ENCODE assay signal across 14 mouse cellular contexts in the genomic region with DNA sequence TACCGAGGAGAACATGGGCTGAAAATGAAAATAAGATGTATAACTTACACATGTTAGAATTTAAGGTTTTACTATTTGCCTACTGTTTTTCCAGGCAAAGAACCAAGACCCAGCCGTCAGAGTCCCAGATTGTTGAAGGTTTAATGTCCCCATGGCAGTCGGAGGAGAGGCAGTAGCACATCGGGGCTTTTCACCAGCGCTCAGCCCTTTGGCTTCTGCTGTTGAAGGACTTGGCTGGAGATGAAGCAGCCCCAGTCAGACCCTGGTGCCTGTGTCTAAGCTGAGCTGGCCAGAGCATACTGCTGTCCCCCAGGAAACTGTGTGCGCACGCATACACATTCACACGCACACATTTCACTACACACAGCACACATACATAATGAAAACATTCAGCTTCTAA.
A peak's percentile ranks its signal among the peaks of the same experiment; 100 is the strongest.
DNase-seq lines count a peak whose midpoint lies in the region; ATAC-seq and TF ChIP-seq lines count a peak whose summit lies in the region.
"Had no signal": no experiment of that assay in that cellular context is flagged by ENCODE, and none has a peak within 500 bp of the region (broad histone marks: within the 10 kb centered on the region; RNA-seq: fewer than 3 reads in every experiment).

No protein-coding gene starts in this region.

- peak; percentile 72; the same call in 1 of the 2 replicates for ATAC-seq in hindbrain, postnatal 0 days
- ATAC-seq in hindbrain, embryonic 12.5 days (ENCODE audit: low FRiP score) = no peak
- ATAC-seq in lung, embryonic 14.5 days (ENCODE audit: insufficient read depth) = 0 out of 2 replicates have a peak, but pooled peaks have one; percentile 41
- ATAC-seq in embryonic facial prominence, embryonic 15.5 days (ENCODE audit: insufficient number of reproducible peaks, low FRiP score, low TSS enrichment, low read depth) = no peak

- no peak overlapping the region for H3K9ac ChIP-seq in hindbrain, postnatal 0 days (replicated peaks; ENCODE audit: low read length)
- no peak overlapping the region for H3K9ac ChIP-seq in hindbrain, embryonic 12.5 days
- H3K9ac ChIP-seq in lung, embryonic 14.5 days = no peak overlapping the region
- H3K9ac ChIP-seq in embryonic facial prominence, embryonic 15.5 days = no peak overlapping the region
- H3K9ac ChIP-seq: liver, embryonic 15.5 days had no signal

- no peak for TF ChIP-seq CTCF in hindbrain, postnatal 0 days (IDR thresholded peaks at IDR 0.05; ENCODE audit: low read depth)
- no peak for TF ChIP-seq CTCF in lung, embryonic 14.5 days (IDR thresholded peaks at IDR 0.05; ENCODE audit: low read depth)
- no peak for TF ChIP-seq CTCF in lung, adult 2 months (IDR thresholded peaks at IDR 0.05; ENCODE audit: insufficient read depth, low read length)

- H3K27me3 ChIP-seq in hindbrain, postnatal 0 days (ENCODE audit: insufficient read depth, low read length) = no peaks in the 10 kb centered on the region
- no peaks in the 10 kb centered on the region for H3K27me3 ChIP-seq in hindbrain, embryonic 12.5 days
- no peaks in the 10 kb centered on the region for H3K27me3 ChIP-seq in lung, embryonic 14.5 days (ENCODE audit: insufficient read depth, low read length)
- no peaks in the 10 kb centered on the region for H3K27me3 ChIP-seq in embryonic facial prominence, embryonic 15.5 days
- H3K27me3 ChIP-seq: CH12.LX; liver, embryonic 15.5 days had no signal

- H3K4me2 ChIP-seq in hindbrain, postnatal 0 days (ENCODE audit: low read depth, low read length) = no peak overlapping the region
- no peak overlapping the region for H3K4me2 ChIP-seq in hindbrain, embryonic 12.5 days (replicated peaks)
- H3K4me2 ChIP-seq in lung, embryonic 14.5 days = no peak overlapping the region
- no peak overlapping the region for H3K4me2 ChIP-seq in embryonic facial prominence, embryonic 15.5 days (replicated peaks)
- H3K4me2 ChIP-seq: liver, embryonic 15.5 days had no signal

- H3K4me1 ChIP-seq in hindbrain, postnatal 0 days (ENCODE audit: insufficient read depth, low read length) = no peaks in the 10 kb centered on the region
- 0 out of 2 replicates have a peak, but pooled peaks cover 3% of the 10 kb centered on the region for H3K4me1 ChIP-seq in hindbrain, embryonic 12.5 days
- H3K4me1 ChIP-seq in lung, embryonic 14.5 days (ENCODE audit: insufficient read depth) = 0 out of 2 replicates have a peak, but pooled peaks cover 4% of the 10 kb centered on the region
- no peaks in the 10 kb centered on the region; the same call in 1 of the 2 replicates for H3K4me1 ChIP-seq in lung, adult 2 months (ENCODE audit: control insufficient read depth, insufficient read depth, low read length)
- H3K4me1 ChIP-seq in embryonic facial prominence, embryonic 15.5 days = peaks cover 28% of the 10 kb centered on the region

- H3K36me3 ChIP-seq in hindbrain, postnatal 0 days (ENCODE audit: insufficient read depth, low read length) = no peaks in the 10 kb centered on the region
- no peaks in the 10 kb centered on the region for H3K36me3 ChIP-seq in hindbrain, embryonic 12.5 days
- no peaks in the 10 kb centered on the region for H3K36me3 ChIP-seq in lung, embryonic 14.5 days (ENCODE audit: insufficient read depth)
- H3K36me3 ChIP-seq in embryonic facial prominence, embryonic 15.5 days = no peaks in the 10 kb centered on the region
- H3K36me3 ChIP-seq: liver, embryonic 15.5 days had no signal

- TF ChIP-seq POLR2A in lung, adult 2 months (IDR thresholded peaks at IDR 0.05; ENCODE audit: borderline replicate concordance, extremely low read depth, low read depth, low read length) = no peak

- H3K27ac ChIP-seq in hindbrain, postnatal 0 days = no peak overlapping the region
- H3K27ac ChIP-seq in hindbrain, embryonic 12.5 days = no peak overlapping the region
- H3K27ac ChIP-seq in lung, embryonic 14.5 days (ENCODE audit: low read depth) = no peak overlapping the region
- H3K27ac ChIP-seq in embryonic facial prominence, embryonic 15.5 days (replicated peaks) = peak overlapping the region; percentile 69
- H3K27ac ChIP-seq: liver, embryonic 15.5 days; stomach, postnatal 0 days had no signal

- no peaks in the 10 kb centered on the region for H3K9me3 ChIP-seq in hindbrain, postnatal 0 days (ENCODE audit: low read length)
- H3K9me3 ChIP-seq in hindbrain, embryonic 12.5 days (replicated peaks) = no peaks in the 10 kb centered on the region
- no peaks in the 10 kb centered on the region for H3K9me3 ChIP-seq in lung, embryonic 14.5 days (ENCODE audit: low read depth, low read length)
- no peaks in the 10 kb centered on the region for H3K9me3 ChIP-seq in embryonic facial prominence, embryonic 15.5 days (replicated peaks)
- H3K9me3 ChIP-seq: liver, embryonic 15.5 days had no signal

- peak; percentile 43 to 44 for DNase-seq in cerebellum, postnatal 14 days
- no peak for DNase-seq in cerebellum, adult 9-11 months
- peak; percentile 58 for DNase-seq in hindbrain, postnatal 0 days (ENCODE audit: low spot score)
- peak; percentile 58 for DNase-seq in lung, embryonic 14.5 days
- DNase-seq in lung, adult 2 months = no peak
- no peak for DNase-seq in spleen, postnatal 36 days (ENCODE audit: low spot score in 2 of 2)
- DNase-seq: kidney, adult 9 months; retina, postnatal 1 day; thymus, postnatal 14 days had no signal

- H3K4me3 ChIP-seq in hindbrain, postnatal 0 days (ENCODE audit: low read length) = no peak overlapping the region
- no peak overlapping the region for H3K4me3 ChIP-seq in hindbrain, embryonic 12.5 days
- no peak overlapping the region for H3K4me3 ChIP-seq in lung, embryonic 14.5 days (ENCODE audit: low read depth, low read length)
- no peak overlapping the region for H3K4me3 ChIP-seq in lung, adult 2 months (replicated peaks; ENCODE audit: extremely low read depth, low read depth, low read length)
- no peak overlapping the region for H3K4me3 ChIP-seq in embryonic facial prominence, embryonic 15.5 days (replicated peaks)
- H3K4me3 ChIP-seq: liver, embryonic 15.5 days had no signal

- WGBS in hindbrain, postnatal 0 days = 58% methylated on average over 8 of the region's 8 CpGs
- 86% methylated on average over 8 of the region's 8 CpGs for WGBS in hindbrain, embryonic 12.5 days
- WGBS in lung, embryonic 14.5 days = 68% methylated on average over 8 of the region's 8 CpGs
- 75% methylated on average over 8 of the region's 8 CpGs for WGBS in lung, adult 2 months
- 45% methylated on average over 8 of the region's 8 CpGs for WGBS in embryonic facial prominence, embryonic 15.5 days

Comparison
In these comparisons a context has a peak if more than half of its experiments do, and no peak if none do; other contexts are left out.
1. DNase-seq: peak in cerebellum, postnatal 14 days (2 of 2), hindbrain, postnatal 0 days (single experiment) and lung, embryonic 14.5 days (single experiment); none in cerebellum, adult 9-11 months (single experiment), lung, adult 2 months (single experiment) and spleen, postnatal 36 days (0 of 2).
2. ATAC-seq: peak in hindbrain, postnatal 0 days (single experiment) and lung, embryonic 14.5 days (single experiment); none in hindbrain, embryonic 12.5 days (single experiment) and embryonic facial prominence, embryonic 15.5 days (single experiment).